Mouse (Mus musculus) midbrain, postnatal 0 days (tissue): Measurements from ENCODE around the gene Lta. TPM values are rescaled to one million over a fixed set of nuclear protein-coding genes. Genes with fewer than 3 reads are reported as not detected.

Source experiments
- ATAC-seq: fragments of 200-750 bp; cut with Nextera tagmentation; 2 replicates; pipeline ENCODE4 v1.8.0; 2017; ENCODE audit warnings: moderate number of reproducible peaks, mild to moderate bottlenecking, moderate TSS enrichment, moderate library complexity; ENCODE audit not compliant: low FRiP score
- DNase-seq: peaks from one replicate; pipeline ENCODE4 v3.0.0-alpha.2; 2015; ENCODE audit warnings: low spot score
- H3K27ac ChIP-seq: fragments of 300-500 bp; sonication (generic); 2 replicates; pipeline ENCODE4 v1.5.1; 2014; ENCODE audit warnings: low read depth, mild to moderate bottlenecking, low read length, mixed read lengths
- H3K27me3 ChIP-seq: fragments of 300-500 bp; sonication (generic); 2 replicates; pipeline ENCODE4 v1.6.1; 2014; ENCODE audit warnings: low read length, control low read depth, mixed read lengths; ENCODE audit not compliant: insufficient read depth
- H3K36me3 ChIP-seq: fragments of 300-500 bp; sonication (generic); 2 replicates; pipeline ENCODE4 v1.6.1; 2014; ENCODE audit warnings: low read length, control low read depth, mixed read lengths; ENCODE audit not compliant: insufficient read depth
- H3K4me1 ChIP-seq: fragments of 300-500 bp; sonication (generic); 2 replicates; pipeline ENCODE4 v1.6.1; 2014; ENCODE audit warnings: mild to moderate bottlenecking, control low read depth, antibody characterized with exemption, low read length, mixed read lengths; ENCODE audit not compliant: insufficient read depth
- H3K4me2 ChIP-seq: fragments of 300-500 bp; sonication (generic); 2 replicates; pipeline ENCODE4 v1.6.1; 2014; ENCODE audit warnings: low read depth, mild to moderate bottlenecking, low read length, mixed read lengths; ENCODE audit not compliant: poor library complexity, severe bottlenecking
- H3K4me3 ChIP-seq: fragments of 300-500 bp; sonication (generic); 2 replicates; pipeline ENCODE4 v1.5.1; 2014; ENCODE audit warnings: low read depth, mild to moderate bottlenecking, low read length, moderate library complexity
- H3K9ac ChIP-seq: fragments of 300-500 bp; sonication (generic); replicated peaks from 2 replicates; pipeline ENCODE4 v1.6.1; 2014; ENCODE audit warnings: mild to moderate bottlenecking, low read length, moderate library complexity, mixed read lengths; ENCODE audit not compliant: poor library complexity, severe bottlenecking
- H3K9me3 ChIP-seq: fragments of 300-500 bp; sonication (generic); 2 replicates; pipeline ENCODE4 v1.6.1; 2016; ENCODE audit warnings: low read length, control low read depth
- CTCF ChIP-seq: IDR thresholded peaks from 2 replicates; pipeline ENCODE4 v1.5.1; 2016; ENCODE audit warnings: antibody characterized with exemption, mild to moderate bottlenecking
- WGBS: fragments of 180-500 bp; shearing (Covaris S2); extraction: QIAGEN DNeasy Blood & Tissue Kit; methylation state at CpG from one replicate; pipeline ENCODE4 v1.1.7; 2014; 5-methylcytosine and 5-hydroxymethylcytosine counted together
- polyA plus RNA-seq: library from polyadenylated mRNA; unstranded; fragments of >200 nt; fragmentation: Nextera tagmentation; extraction: Ambion mirVana; gene quantifications from 2 replicates; pipeline ENCODE4 v1.2.1, GENCODE M21; 2015
- total RNA-seq: library from RNA; depleted of rRNA; stranded (reverse); fragments of >200 nt; gene quantifications from 2 replicates; pipeline ENCODE4 v1.2.3, GENCODE M21; 2014

Gene Lta
- total and polyA plus RNA-seq, 2 experiments from 2014 or later: 0.49 to 0.98 TPM

- H3K27me3 ChIP-seq: no peaks in the 10 kb centered on the region
- ATAC-seq (no peak), DNase-seq (no peak)
- H3K4me2 ChIP-seq: no peak overlapping the region
- no peaks in the 10 kb centered on the region for H3K36me3 ChIP-seq
- H3K9me3 ChIP-seq: no peaks in the 10 kb centered on the region
- H3K9ac ChIP-seq: no peak overlapping the region
- H3K4me1 ChIP-seq: no peaks in the 10 kb centered on the region
- no peak for TF ChIP-seq CTCF
- no peak overlapping the region for H3K27ac ChIP-seq
- 59% methylated on average over 6 of the region's 6 CpGs for WGBS
- no peak overlapping the region for H3K4me3 ChIP-seq
Measured at GRCm38 (mm10) chr17:35175382-35175781, 29.8 kb downstream of the Lta start.

GRCm38 (mm10) chr17:35174201-35174977 lies 30.8 kb downstream of the Lta start:
- H3K27me3 ChIP-seq: no peaks in the 10 kb centered on the region
- H3K9ac ChIP-seq: no peak overlapping the region
- 69% methylated on average over 8 of the region's 8 CpGs for WGBS
- H3K4me1 ChIP-seq: no peaks in the 10 kb centered on the region
- H3K9me3 ChIP-seq: no peaks in the 10 kb centered on the region
- no peak for TF ChIP-seq CTCF
- ATAC-seq (no peak), DNase-seq (no peak)
- H3K4me3 ChIP-seq: no peak overlapping the region
- H3K36me3 ChIP-seq: no peaks in the 10 kb centered on the region
- no peak overlapping the region for H3K27ac ChIP-seq
- no peak overlapping the region for H3K4me2 ChIP-seq

GRCm38 (mm10) chr17:35173329-35173728 lies 31.8 kb downstream of the Lta start:
- 73% methylated on average over 3 of the region's 3 CpGs for WGBS
- no peaks in the 10 kb centered on the region for H3K27me3 ChIP-seq
- no peak overlapping the region for H3K4me3 ChIP-seq
- H3K4me2 ChIP-seq: no peak overlapping the region
- H3K9ac ChIP-seq: no peak overlapping the region
- no peak for ATAC-seq
- no peaks in the 10 kb centered on the region for H3K4me1 ChIP-seq
- H3K36me3 ChIP-seq: no peaks in the 10 kb centered on the region
- H3K9me3 ChIP-seq: no peaks in the 10 kb centered on the region
- DNase-seq: no peak
- H3K27ac ChIP-seq: no peak overlapping the region
- no peak for TF ChIP-seq CTCF

- no peak overlapping the region for H3K27ac ChIP-seq
- no peak for TF ChIP-seq CTCF
- no peaks in the 10 kb centered on the region for H3K4me1 ChIP-seq
- no peak overlapping the region for H3K4me3 ChIP-seq
- no peak overlapping the region for H3K9ac ChIP-seq
- no peak overlapping the region for H3K4me2 ChIP-seq
- ATAC-seq (no peak), DNase-seq (no peak)
- H3K27me3 ChIP-seq: no peaks in the 10 kb centered on the region
- no peaks in the 10 kb centered on the region for H3K9me3 ChIP-seq
- H3K36me3 ChIP-seq: no peaks in the 10 kb centered on the region
- WGBS: 73% methylated on average over 11 of the region's 11 CpGs
Measured at GRCm38 (mm10) chr17:35172445-35173234, 32.5 kb downstream of the Lta start.

- 0 out of 2 replicates have a peak, but pooled peaks cover 3% of the 10 kb centered on the region for H3K4me1 ChIP-seq
- no peak overlapping the region for H3K9ac ChIP-seq
- peak; percentile 86 for TF ChIP-seq CTCF
- H3K4me3 ChIP-seq: no peak overlapping the region
- H3K36me3 ChIP-seq: no peaks in the 10 kb centered on the region
- H3K9me3 ChIP-seq: no peaks in the 10 kb centered on the region
- DNase-seq: peak; percentile 82
- WGBS: 15% methylated on average over 4 of the region's 4 CpGs
- H3K27ac ChIP-seq: peak overlapping the region; percentile 43; the same call in 1 of the 2 replicates
- no peak overlapping the region for H3K4me2 ChIP-seq
- ATAC-seq: no peak
- no peaks in the 10 kb centered on the region for H3K27me3 ChIP-seq
Measured at GRCm38 (mm10) chr17:35168541-35169207, 36.5 kb downstream of the Lta start.
